Mouse (Mus musculus) ES-E14 (cell line): ENCODE measurements around the gene Tnfrsf4. TPM values are rescaled to one million over a fixed set of nuclear protein-coding genes. Genes with fewer than 3 reads are reported as not detected.

Experiments
- DNase-seq: peaks from one replicate; pipeline ENCODE4 v3.0.0-alpha.2; 2013; ENCODE audit warnings: low read depth, low spot score
- H3K27ac ChIP-seq: 2 replicates; pipeline ENCODE4 v1.5.1; 2012; ENCODE audit warnings: low read depth, mild to moderate bottlenecking, low read length, moderate library complexity, mixed read lengths; ENCODE audit not compliant: poor library complexity, insufficient read depth, severe bottlenecking
- H3K36me3 ChIP-seq: 2 replicates; pipeline ENCODE4 v1.6.1; 2012; ENCODE audit warnings: mild to moderate bottlenecking, low read length, moderate library complexity, mixed read lengths; ENCODE audit not compliant: control insufficient read depth, poor library complexity, insufficient read depth, severe bottlenecking
- H3K4me1 ChIP-seq, 2 experiments: fragments of 150-350 bp in 1 of 2; sonication (generic) in 1 of 2; 2 replicates each; pipeline ENCODE4 v1.6.1; 2012; ENCODE audit warnings: low read length in 2 of 2, mild to moderate bottlenecking in 1 of 2, mixed read lengths in 1 of 2; ENCODE audit not compliant: control insufficient read depth in 2 of 2, insufficient read depth in 2 of 2, poor library complexity in 1 of 2
- H3K4me3 ChIP-seq, 2 experiments: fragments of 150-350 bp in 1 of 2; sonication (generic) in 1 of 2; 2 replicates each; pipeline ENCODE4 v1.5.1; 2012; ENCODE audit warnings: low read length in 2 of 2, low read depth in 1 of 2, mild to moderate bottlenecking in 1 of 2, mixed read lengths in 1 of 2; ENCODE audit not compliant: insufficient read depth in 1 of 2, poor library complexity in 1 of 2, severe bottlenecking in 1 of 2
- H3K9ac ChIP-seq: 2 replicates; pipeline ENCODE4 v1.6.1; 2012; ENCODE audit warnings: low read depth, mild to moderate bottlenecking, low read length, mixed read lengths; ENCODE audit not compliant: poor library complexity, insufficient read depth, severe bottlenecking
- H3K9me3 ChIP-seq: fragments of 150-350 bp; sonication (generic); 2 replicates; pipeline ENCODE4 v1.6.1; 2012; ENCODE audit warnings: low read depth, mild to moderate bottlenecking, low read length; ENCODE audit not compliant: control insufficient read depth, insufficient read depth
- CHD2 ChIP-seq: IDR thresholded peaks from 2 replicates; pipeline ENCODE4 v1.6.1; 2014; ENCODE audit warnings: mild to moderate bottlenecking, low read depth, low read length, inconsistent platforms
- HCFC1 ChIP-seq: IDR thresholded peaks from 2 replicates; pipeline ENCODE4 v1.6.1; 2012; ENCODE audit warnings: low read length, inconsistent platforms, borderline replicate concordance; ENCODE audit not compliant: insufficient read depth
- MAFK ChIP-seq: IDR thresholded peaks from 2 replicates; pipeline ENCODE4 v1.6.1; 2014; ENCODE audit warnings: mild to moderate bottlenecking, low read depth, low read length, inconsistent platforms; ENCODE audit not compliant: insufficient read depth
- ZC3H11A ChIP-seq: IDR thresholded peaks from 2 replicates; pipeline ENCODE4 v1.6.1; 2012; ENCODE audit warnings: low read depth, mild to moderate bottlenecking, inconsistent platforms, low read length, borderline replicate concordance
- ZNF384 ChIP-seq: IDR thresholded peaks from 2 replicates; pipeline ENCODE4 v1.6.1; 2012; ENCODE audit warnings: low read depth, low read length, inconsistent platforms
- in situ Hi-C, 2 experiments: fragments of 600-800 bp; cut with MboI; formaldehyde crosslinking; loops; one replicate each; pipeline ENCODE4 v1.15.1; 2025; ENCODE audit warnings: low sequenced_read_pairs in 2 of 2, inconsistent platforms in 1 of 2; ENCODE audit not compliant: unreplicated experiment in 2 of 2
- total RNA-seq: library from RNA; depleted of rRNA; stranded (reverse); fragments of 300-350 nt; gene quantifications from 2 replicates; pipeline ENCODE4 v1.2.3, GENCODE M21; 2012

The Tnfrsf4 gene
- total RNA-seq, 1 experiment = 2.4 TPM

GRCm38 (mm10) chr4:156044754-156045153, 31.1 kb downstream of the Tnfrsf4 start:
- Histone ChIP-seq H3K9ac (no peak overlapping the region), H3K4me3 (no peak overlapping the region), H3K36me3 (no peaks in the 10 kb centered on the region), H3K9me3 (no peaks in the 10 kb centered on the region), H3K4me1 (no peaks in the 10 kb centered on the region), H3K27ac (no peak overlapping the region)
- no peak for TF ChIP-seq ZC3H11A
- TF ChIP-seq HCFC1 = no peak
- TF ChIP-seq CHD2 = no peak
- no peak for TF ChIP-seq MAFK
- TF ChIP-seq ZNF384 = no peak
- DNase-seq = no peak
- in situ Hi-C loops = no loop called here

GRCm38 (mm10) chr4:156049779-156050178, 36.1 kb downstream of the Tnfrsf4 start:
- Histone ChIP-seq H3K4me1 (no peaks in the 10 kb centered on the region), H3K36me3 (peaks cover 3% of the 10 kb centered on the region; the same call in 1 of the 2 replicates), H3K27ac (no peak overlapping the region), H3K9me3 (no peaks in the 10 kb centered on the region), H3K4me3 (no peak overlapping the region), H3K9ac (no peak overlapping the region)
- no peak for DNase-seq
- TF ChIP-seq ZNF384 (no peak), HCFC1 (no peak), ZC3H11A (no peak), CHD2 (no peak), MAFK (no peak)
- in situ Hi-C loops = no loop called here

- peaks cover 3% of the 10 kb centered on the region; the same call in 1 of the 2 replicates for H3K36me3 ChIP-seq
- in situ Hi-C loops = no loop called here
- no peak overlapping the region for H3K27ac ChIP-seq
- no peak for TF ChIP-seq ZC3H11A
- no peak for TF ChIP-seq CHD2
- no peak for TF ChIP-seq MAFK
- H3K4me1 ChIP-seq = peaks cover 0 to 3% of the 10 kb centered on the region in 2 experiments; a peak in 1 of 4 replicates
- no peak overlapping the region for H3K4me3 ChIP-seq
- H3K9ac ChIP-seq = no peak overlapping the region
- no peak for DNase-seq
- no peaks in the 10 kb centered on the region for H3K9me3 ChIP-seq
Measured at GRCm38 (mm10) chr4:156050391-156050980, 36.8 kb downstream of the Tnfrsf4 start.

GRCm38 (mm10) chr4:156053113-156053512, 39.5 kb downstream of the Tnfrsf4 start:
- in situ Hi-C loops = no loop called here
- no peaks in the 10 kb centered on the region for H3K9me3 ChIP-seq
- peaks cover 3% of the 10 kb centered on the region; the same call in 1 of the 2 replicates for H3K36me3 ChIP-seq
- DNase-seq = no peak
- TF ChIP-seq ZNF384 (no peak), CHD2 (no peak), HCFC1 (no peak), MAFK (no peak), ZC3H11A (no peak)
- H3K27ac ChIP-seq = no peak overlapping the region
- peaks cover 2 to 7% of the 10 kb centered on the region in 2 experiments; a peak in 3 of 4 replicates for H3K4me1 ChIP-seq
- H3K4me3 ChIP-seq = no peak overlapping the region
- H3K9ac ChIP-seq = no peak overlapping the region

- H3K36me3 ChIP-seq = peaks cover 3% of the 10 kb centered on the region; the same call in 1 of the 2 replicates
- in situ Hi-C loops = no loop called here
- H3K9ac ChIP-seq = no peak overlapping the region
- DNase-seq = no peak
- H3K4me3 ChIP-seq = no peak overlapping the region
- no peaks in the 10 kb centered on the region for H3K9me3 ChIP-seq
- TF ChIP-seq ZC3H11A (no peak), CHD2 (no peak), MAFK (no peak), HCFC1 (no peak), ZNF384 (no peak)
- H3K27ac ChIP-seq = no peak overlapping the region
- peaks cover 5 to 9% of the 10 kb centered on the region in 2 experiments; a peak in 3 of 4 replicates for H3K4me1 ChIP-seq
Measured at GRCm38 (mm10) chr4:156054130-156054529, 40.5 kb downstream of the Tnfrsf4 start.
